Mouse (Mus musculus) granulocyte monocyte progenitor cell, adult 5-6 weeks (primary cell): Measurements from ENCODE around the gene Artn. TPM values are rescaled to one million over a fixed set of nuclear protein-coding genes. Genes with fewer than 3 reads are reported as not detected.

Experiments used
- ATAC-seq: replicated peaks from 2 replicates; pipeline ENCODE4 v1.8.0; 2016; ENCODE audit warnings: mild to moderate bottlenecking, moderate TSS enrichment, inconsistent platforms; ENCODE audit not compliant: poor library complexity, severe bottlenecking
- total RNA-seq, 2 experiments: library from RNA; stranded (forward) in 1 of 2; stranded (reverse) in 1 of 2; fragments of 200-712, 200-1000 nt in 1 of 2; fragments of >200 nt in 1 of 2; fragmentation: Nextera tagmentation in 1 of 2; gene quantifications; 2 replicates each; pipeline ENCODE4 v1.2.3; 2014 to 2017

Gene Artn
- total RNA-seq, 2 experiments from 2014 or later, result not detected

GRCm38 (mm10) chr4:117923450-117923849 lies 6.1 kb downstream of the Artn start:
- no peak for ATAC-seq

GRCm38 (mm10) chr4:117921358-117921757 lies 8.2 kb downstream of the Artn start:
- no peak for ATAC-seq

- peak; percentile 48 for ATAC-seq
Measured at GRCm38 (mm10) chr4:117918762-117919161, 10.8 kb downstream of the Artn start.

- no peak for ATAC-seq
Measured at GRCm38 (mm10) chr4:117918261-117918660, 11.3 kb downstream of the Artn start.

- ATAC-seq, result no peak
Measured at GRCm38 (mm10) chr4:117917847-117918246, 11.7 kb downstream of the Artn start.

GRCm38 (mm10) chr4:117917402-117917801 lies 12.2 kb downstream of the Artn start:
- no peak for ATAC-seq

- no peak for ATAC-seq
Measured at GRCm38 (mm10) chr4:117916386-117916785, 13.2 kb downstream of the Artn start.

- peak; percentile 25 for ATAC-seq
Measured at GRCm38 (mm10) chr4:117915489-117916105, 14.0 kb downstream of the Artn start.

GRCm38 (mm10) chr4:117914591-117915442 lies 14.7 kb downstream of the Artn start, which contains the start of gene Ipo13:
Gene Ipo13 (minus strand): TSS chr4:117914999.
- peak; percentile 81 for ATAC-seq

- ATAC-seq, result no peak
Measured at GRCm38 (mm10) chr4:117914031-117914430, 15.5 kb downstream of the Artn start.

- ATAC-seq, result no peak
Measured at GRCm38 (mm10) chr4:117913421-117913820, 16.1 kb downstream of the Artn start.

- no peak for ATAC-seq
Measured at GRCm38 (mm10) chr4:117912685-117913273, 16.8 kb downstream of the Artn start.

- no peak for ATAC-seq
Measured at GRCm38 (mm10) chr4:117912131-117912561, 17.4 kb downstream of the Artn start.

- no peak for ATAC-seq
Measured at GRCm38 (mm10) chr4:117908834-117909453, 20.6 kb downstream of the Artn start.

- no peak for ATAC-seq
Measured at GRCm38 (mm10) chr4:117906196-117906595, 23.4 kb downstream of the Artn start.

- ATAC-seq, result no peak
Measured at GRCm38 (mm10) chr4:117904761-117905160, 24.8 kb downstream of the Artn start.

GRCm38 (mm10) chr4:117904094-117904493 lies 25.5 kb downstream of the Artn start:
- ATAC-seq, result no peak

GRCm38 (mm10) chr4:117898111-117898510 lies 31.5 kb downstream of the Artn start:
- no peak for ATAC-seq

- ATAC-seq, result no peak
Measured at GRCm38 (mm10) chr4:117896031-117896430, 33.5 kb downstream of the Artn start.

GRCm38 (mm10) chr4:117895339-117895738 lies 34.2 kb downstream of the Artn start:
- no peak for ATAC-seq

- no peak for ATAC-seq
Measured at GRCm38 (mm10) chr4:117894601-117895000, 35.0 kb downstream of the Artn start.
